Mouse (Mus musculus): ENCODE results near the gene Il3ra. TPM values are rescaled to one million over a fixed set of nuclear protein-coding genes. Genes with fewer than 3 reads are reported as not detected.

The Il3ra gene
- 4.7 and 6.9 TPM in 2 replicates for polyA plus RNA-seq (2015; fragmentation: Nextera tagmentation; extraction: Ambion mirVana)

GRCm38 (mm10) chr14:14345948-14346812 is at the start of gene Il3ra:
Gene Il3ra, plus strand, starts transcription at chr14:14346275.
- peaks cover 42% of the 10 kb centered on the region for H3K9me3 ChIP-seq (replicated peaks; ENCODE audit: control insufficient read depth, low read length)
- H3K27me3 ChIP-seq (ENCODE audit: control insufficient read depth, insufficient read depth, low read length): no peaks in the 10 kb centered on the region
- H3K4me3 ChIP-seq (ENCODE audit: low read length): peak within 1 kb of the TSS; percentile 70
- peak; percentile 54 for ATAC-seq (replicated peaks; ENCODE audit: extremely low read depth, insufficient read depth, low FRiP score)
- WGBS: 2% methylated on average over 63 of the region's 69 CpGs
- peak within 1 kb of the TSS; percentile 53 for H3K27ac ChIP-seq (ENCODE audit: low read length)
- peaks cover 21% of the 10 kb centered on the region for H3K36me3 ChIP-seq (ENCODE audit: control insufficient read depth, insufficient read depth)
- peak within 1 kb of the TSS; percentile 76 for H3K9ac ChIP-seq (ENCODE audit: low read length)
- no peaks in the 10 kb centered on the region for H3K4me1 ChIP-seq (ENCODE audit: control insufficient read depth, insufficient read depth, low read length)
- H3K4me2 ChIP-seq (ENCODE audit: low read depth, low read length): peak within 1 kb of the TSS; percentile 91

GRCm38 (mm10) chr14:14308938-14309337 is 37.1 kb upstream of the Il3ra start:
- Histone ChIP-seq H3K4me3 (ENCODE audit: low read length) (0 out of 2 replicates have a peak overlapping the region, but pooled peaks have one; percentile 16), H3K27ac (ENCODE audit: low read length) (no peak overlapping the region), H3K4me1 (ENCODE audit: control insufficient read depth, insufficient read depth, low read length) (no peaks in the 10 kb centered on the region), H3K9me3 (replicated peaks; ENCODE audit: control insufficient read depth, low read length) (no peaks in the 10 kb centered on the region), H3K27me3 (ENCODE audit: control insufficient read depth, insufficient read depth, low read length) (no peaks in the 10 kb centered on the region), H3K4me2 (ENCODE audit: low read depth, low read length) (peak overlapping the region; percentile 36), H3K36me3 (ENCODE audit: control insufficient read depth, insufficient read depth) (no peaks in the 10 kb centered on the region), H3K9ac (ENCODE audit: low read length) (no peak overlapping the region)
- 42% methylated on average over 16 of the region's 16 CpGs for WGBS
- ATAC-seq (replicated peaks; ENCODE audit: extremely low read depth, insufficient read depth, low FRiP score): no peak

GRCm38 (mm10) chr14:14309416-14309815 is 36.7 kb upstream of the Il3ra start:
- Histone ChIP-seq H3K36me3 (ENCODE audit: control insufficient read depth, insufficient read depth) (no peaks in the 10 kb centered on the region), H3K27ac (ENCODE audit: low read length) (no peak overlapping the region), H3K4me2 (ENCODE audit: low read depth, low read length) (peak overlapping the region; percentile 36), H3K27me3 (ENCODE audit: control insufficient read depth, insufficient read depth, low read length) (no peaks in the 10 kb centered on the region), H3K9ac (ENCODE audit: low read length) (no peak overlapping the region), H3K9me3 (replicated peaks; ENCODE audit: control insufficient read depth, low read length) (no peaks in the 10 kb centered on the region), H3K4me1 (ENCODE audit: control insufficient read depth, insufficient read depth, low read length) (no peaks in the 10 kb centered on the region), H3K4me3 (ENCODE audit: low read length) (0 out of 2 replicates have a peak overlapping the region, but pooled peaks have one; percentile 16)
- WGBS: 43% methylated on average over 14 of the region's 14 CpGs
- ATAC-seq (replicated peaks; ENCODE audit: extremely low read depth, insufficient read depth, low FRiP score): no peak

DNA sequence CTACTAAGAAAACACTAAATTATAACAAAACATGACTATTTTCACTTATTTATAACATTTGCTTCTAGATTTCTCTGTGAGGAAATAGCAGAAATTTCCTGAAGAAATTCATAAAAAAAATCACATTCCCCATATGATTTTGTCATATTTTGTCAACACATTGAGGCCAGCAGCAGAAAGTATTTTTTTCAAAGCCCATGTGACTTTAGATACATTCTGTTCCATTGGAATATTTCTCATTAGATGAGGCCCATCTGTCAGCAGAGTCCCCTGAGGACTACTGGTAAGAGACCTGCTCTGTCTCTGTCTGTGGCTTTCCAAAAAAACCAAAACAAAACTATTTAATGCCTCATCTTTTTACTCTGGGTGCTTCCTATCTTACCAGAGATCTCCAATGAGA is 23.5 kb upstream of the Il3ra start, which contains the start of gene Olfr31:
TSS of gene Olfr31 (plus strand) at position 301 of the 400 bp plus-strand sequence.
- Histone ChIP-seq H3K36me3 (ENCODE audit: control insufficient read depth, insufficient read depth) (no peaks in the 10 kb centered on the region), H3K9me3 (replicated peaks; ENCODE audit: control insufficient read depth, low read length) (no peaks in the 10 kb centered on the region), H3K9ac (ENCODE audit: low read length) (no peak within 1 kb of the TSS), H3K4me2 (ENCODE audit: low read depth, low read length) (no peak within 1 kb of the TSS), H3K4me1 (ENCODE audit: control insufficient read depth, insufficient read depth, low read length) (no peaks in the 10 kb centered on the region), H3K27ac (ENCODE audit: low read length) (no peak within 1 kb of the TSS), H3K4me3 (ENCODE audit: low read length) (no peak within 1 kb of the TSS), H3K27me3 (ENCODE audit: control insufficient read depth, insufficient read depth, low read length) (no peaks in the 10 kb centered on the region)
- ATAC-seq (replicated peaks; ENCODE audit: extremely low read depth, insufficient read depth, low FRiP score): no peak

DNA sequence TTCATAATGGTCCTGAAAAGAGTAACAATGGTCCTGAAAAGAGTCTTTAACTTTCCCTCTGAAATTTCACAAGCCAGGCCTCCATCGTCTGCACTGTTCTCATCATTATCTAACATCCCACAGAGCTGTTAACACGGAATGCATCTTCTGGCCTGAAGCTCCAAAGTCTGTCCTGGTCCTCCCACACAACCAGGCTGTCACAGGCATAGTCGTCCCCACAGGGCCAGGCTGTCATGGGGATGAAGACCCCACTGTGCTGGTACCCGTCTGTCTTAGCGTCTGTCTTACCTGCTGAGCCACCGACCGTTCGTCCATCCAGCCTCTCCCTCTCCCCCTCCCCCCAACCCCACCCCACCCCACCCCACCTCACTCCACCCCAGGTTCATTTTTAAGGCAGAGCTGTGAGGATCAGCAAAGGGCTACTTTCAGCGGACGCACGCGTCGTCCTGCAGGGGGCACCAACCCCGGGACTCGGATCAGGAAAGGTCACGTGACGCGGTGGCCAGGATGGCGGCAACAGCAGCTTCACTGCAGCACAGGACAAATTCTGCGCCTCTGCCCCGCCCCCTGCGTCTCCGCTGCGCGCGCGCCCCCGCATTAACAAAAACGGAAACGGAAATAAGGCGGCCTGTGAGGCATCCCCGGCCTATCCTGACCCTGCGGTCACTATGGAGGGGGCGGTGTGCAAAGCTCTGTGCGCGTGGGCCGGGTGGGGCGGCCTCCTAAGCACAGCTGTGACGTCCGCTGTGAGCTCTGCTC is 783 bp upstream of the Il3ra start:
- Histone ChIP-seq H3K4me3 (ENCODE audit: low read length) (peak overlapping the region; percentile 70), H3K27ac (ENCODE audit: low read length) (peak overlapping the region; percentile 53), H3K4me1 (ENCODE audit: control insufficient read depth, insufficient read depth, low read length) (no peaks in the 10 kb centered on the region), H3K4me2 (ENCODE audit: low read depth, low read length) (peak overlapping the region; percentile 91), H3K9me3 (replicated peaks; ENCODE audit: control insufficient read depth, low read length) (peaks cover 34% of the 10 kb centered on the region), H3K9ac (ENCODE audit: low read length) (peak overlapping the region; percentile 76), H3K27me3 (ENCODE audit: control insufficient read depth, insufficient read depth, low read length) (no peaks in the 10 kb centered on the region), H3K36me3 (ENCODE audit: control insufficient read depth, insufficient read depth) (peaks cover 17% of the 10 kb centered on the region)
- 6% methylated on average over 40 of the region's 40 CpGs for WGBS
- peak; percentile 83 for ATAC-seq (replicated peaks; ENCODE audit: extremely low read depth, insufficient read depth, low FRiP score)

GRCm38 (mm10) chr14:14346813-14347100 is 682 bp downstream of the Il3ra start:
- peaks cover 23% of the 10 kb centered on the region for H3K36me3 ChIP-seq (ENCODE audit: control insufficient read depth, insufficient read depth)
- H3K27ac ChIP-seq (ENCODE audit: low read length): peak overlapping the region; percentile 53; the same call in 1 of the 2 replicates
- peak overlapping the region; percentile 76; the same call in 1 of the 2 replicates for H3K9ac ChIP-seq (ENCODE audit: low read length)
- peaks cover 48% of the 10 kb centered on the region for H3K9me3 ChIP-seq (replicated peaks; ENCODE audit: control insufficient read depth, low read length)
- peak overlapping the region; percentile 70 for H3K4me3 ChIP-seq (ENCODE audit: low read length)
- no peak for ATAC-seq (replicated peaks; ENCODE audit: extremely low read depth, insufficient read depth, low FRiP score)
- H3K4me2 ChIP-seq (ENCODE audit: low read depth, low read length): peak overlapping the region; percentile 91
- 30% methylated on average over 16 of the region's 16 CpGs for WGBS
- H3K27me3 ChIP-seq (ENCODE audit: control insufficient read depth, insufficient read depth, low read length): no peaks in the 10 kb centered on the region
- H3K4me1 ChIP-seq (ENCODE audit: control insufficient read depth, insufficient read depth, low read length): no peaks in the 10 kb centered on the region

GRCm38 (mm10) chr14:14347151-14347835 is 1.2 kb downstream of the Il3ra start:
- no peak for ATAC-seq (replicated peaks; ENCODE audit: extremely low read depth, insufficient read depth, low FRiP score)
- H3K9me3 ChIP-seq (replicated peaks; ENCODE audit: control insufficient read depth, low read length): peaks cover 53% of the 10 kb centered on the region
- H3K4me2 ChIP-seq (ENCODE audit: low read depth, low read length): no peak overlapping the region
- no peak overlapping the region for H3K27ac ChIP-seq (ENCODE audit: low read length)
- no peak overlapping the region for H3K4me3 ChIP-seq (ENCODE audit: low read length)
- H3K4me1 ChIP-seq (ENCODE audit: control insufficient read depth, insufficient read depth, low read length): no peaks in the 10 kb centered on the region
- 76% methylated on average over 17 of the region's 17 CpGs for WGBS
- H3K36me3 ChIP-seq (ENCODE audit: control insufficient read depth, insufficient read depth): peaks cover 26% of the 10 kb centered on the region
- no peaks in the 10 kb centered on the region for H3K27me3 ChIP-seq (ENCODE audit: control insufficient read depth, insufficient read depth, low read length)
- no peak overlapping the region for H3K9ac ChIP-seq (ENCODE audit: low read length)

GRCm38 (mm10) chr14:14347836-14348621 is 2.0 kb downstream of the Il3ra start:
- WGBS: 92% methylated on average over 14 of the region's 14 CpGs
- Histone ChIP-seq H3K27me3 (ENCODE audit: control insufficient read depth, insufficient read depth, low read length) (no peaks in the 10 kb centered on the region), H3K9me3 (replicated peaks; ENCODE audit: control insufficient read depth, low read length) (peaks cover 59% of the 10 kb centered on the region), H3K4me3 (ENCODE audit: low read length) (no peak overlapping the region), H3K9ac (ENCODE audit: low read length) (no peak overlapping the region), H3K4me2 (ENCODE audit: low read depth, low read length) (no peak overlapping the region), H3K27ac (ENCODE audit: low read length) (no peak overlapping the region), H3K4me1 (ENCODE audit: control insufficient read depth, insufficient read depth, low read length) (no peaks in the 10 kb centered on the region), H3K36me3 (ENCODE audit: control insufficient read depth, insufficient read depth) (peaks cover 26% of the 10 kb centered on the region)
- no peak for ATAC-seq (replicated peaks; ENCODE audit: extremely low read depth, insufficient read depth, low FRiP score)

Measured in heart, embryonic 16.5 days (tissue).